Mouse (Mus musculus) lung, postnatal 4 days (tissue): ENCODE measurements around the gene Cdca7.
A peak's percentile ranks its signal among the peaks of the same experiment; 100 is the strongest.

Experiments
- DNase-seq, 2 experiments: peaks; one replicate each; pipeline ENCODE4 v3.0.0; 2021

Gene Cdca7

GRCm38 (mm10) chr2:72475797-72476485 is at the start of gene Cdca7:
Cdca7 (plus strand) TSS chr2:72476159.
- peak; percentile 85 to 86 for DNase-seq

GRCm38 (mm10) chr2:72426776-72427175 is 49.2 kb upstream of the Cdca7 start:
- DNase-seq = no peak

GRCm38 (mm10) chr2:72427288-72427687 is 48.7 kb upstream of the Cdca7 start:
- DNase-seq = no peak

GRCm38 (mm10) chr2:72438941-72439533 is 36.9 kb upstream of the Cdca7 start:
- DNase-seq = no peak

GRCm38 (mm10) chr2:72441010-72441409 is 34.9 kb upstream of the Cdca7 start:
- no peak for DNase-seq

- no peak for DNase-seq
Measured at GRCm38 (mm10) chr2:72442825-72443224, 33.1 kb upstream of the Cdca7 start.

- DNase-seq = no peak
Measured at GRCm38 (mm10) chr2:72443960-72444359, 32.0 kb upstream of the Cdca7 start.

- no peak for DNase-seq
Measured at GRCm38 (mm10) chr2:72446106-72446505, 29.9 kb upstream of the Cdca7 start.

- no peak for DNase-seq
Measured at GRCm38 (mm10) chr2:72446615-72447014, 29.3 kb upstream of the Cdca7 start.

- no peak for DNase-seq
Measured at GRCm38 (mm10) chr2:72453563-72453962, 22.4 kb upstream of the Cdca7 start.

GRCm38 (mm10) chr2:72456189-72456588 is 19.8 kb upstream of the Cdca7 start:
- no peak for DNase-seq

- no peak for DNase-seq
Measured at GRCm38 (mm10) chr2:72464376-72465014, 11.5 kb upstream of the Cdca7 start.

- no peak for DNase-seq
Measured at GRCm38 (mm10) chr2:72467604-72468003, 8.4 kb upstream of the Cdca7 start.

GRCm38 (mm10) chr2:72471415-72472070 is 4.4 kb upstream of the Cdca7 start:
- no peak for DNase-seq

- no peak for DNase-seq
Measured at GRCm38 (mm10) chr2:72474531-72475287, 1.2 kb upstream of the Cdca7 start.

GRCm38 (mm10) chr2:72475423-72475796 is 549 bp upstream of the Cdca7 start:
- no peak for DNase-seq

- DNase-seq = peak; percentile 40 to 51
Measured at GRCm38 (mm10) chr2:72476486-72477211, 690 bp downstream of the Cdca7 start.

GRCm38 (mm10) chr2:72477221-72477620 is 1.3 kb downstream of the Cdca7 start:
- DNase-seq = no peak

GRCm38 (mm10) chr2:72478176-72478575 is 2.2 kb downstream of the Cdca7 start:
- DNase-seq = no peak

GRCm38 (mm10) chr2:72478921-72479320 is 3.0 kb downstream of the Cdca7 start:
- no peak for DNase-seq

- DNase-seq = no peak
Measured at GRCm38 (mm10) chr2:72479818-72480217, 3.9 kb downstream of the Cdca7 start.

- no peak for DNase-seq
Measured at GRCm38 (mm10) chr2:72491650-72492049, 15.7 kb downstream of the Cdca7 start.
